Mouse (Mus musculus) embryonic fibroblast, embryonic 13.5 days (primary cell): ENCODE measurements around the gene Ptpn13. TPM values are rescaled to one million over a fixed set of nuclear protein-coding genes. Genes with fewer than 3 reads are reported as not detected.

Experiments
- H3K27ac ChIP-seq: 2 replicates; pipeline ENCODE4 v1.5.1; 2012; ENCODE audit warnings: low read length, control low read depth, inconsistent platforms; ENCODE audit not compliant: insufficient read depth
- H3K4me1 ChIP-seq: 2 replicates; pipeline ENCODE4 v1.6.1; 2011; ENCODE audit warnings: low read length; ENCODE audit not compliant: control insufficient read depth, insufficient read depth
- H3K4me3 ChIP-seq: 2 replicates; pipeline ENCODE4 v1.5.1; 2011; ENCODE audit warnings: mild to moderate bottlenecking, control low read depth, low read length; ENCODE audit not compliant: insufficient read depth
- CTCF ChIP-seq: IDR thresholded peaks from 2 replicates; pipeline ENCODE4 v1.5.1; 2011; ENCODE audit warnings: mild to moderate bottlenecking, control low read depth, low read length, moderate library complexity, borderline replicate concordance; ENCODE audit not compliant: insufficient read depth
- POLR2A ChIP-seq: IDR thresholded peaks from 2 replicates; pipeline ENCODE4 v1.6.1; 2011; ENCODE audit warnings: low read depth, mild to moderate bottlenecking, control low read depth, low read length, moderate library complexity
- polyA plus RNA-seq: library from polyadenylated mRNA; stranded (reverse); fragments of >200 nt; gene quantifications from 2 replicates; pipeline ENCODE4 v1.2.4, GENCODE M21; 2011; ENCODE audit warnings: low read depth; ENCODE audit not compliant: missing spikeins, insufficient read length

Gene Ptpn13
- polyA plus RNA-seq, 1 experiment = 10.6 TPM

DNA sequence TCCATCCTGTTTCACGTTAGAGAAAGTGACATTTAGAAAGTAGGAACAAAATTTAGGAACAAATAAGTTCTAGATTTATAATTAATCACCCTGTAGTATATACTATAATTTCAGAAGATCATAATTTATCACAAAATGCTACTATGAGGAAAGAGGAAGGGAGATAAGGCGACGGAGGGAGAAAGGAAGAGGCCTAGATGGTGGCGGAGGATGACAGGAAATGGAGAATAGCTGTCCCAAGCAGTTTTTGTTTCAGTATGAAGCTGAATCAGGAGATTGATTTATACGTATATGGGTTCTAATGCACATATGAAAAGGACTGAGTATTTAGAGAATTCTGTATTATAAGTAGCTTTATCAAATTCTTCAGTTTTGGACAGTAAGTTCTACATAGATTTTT, 47.7 kb downstream of the Ptpn13 start:
- Histone ChIP-seq H3K27ac (no peak overlapping the region), H3K4me3 (no peak overlapping the region), H3K4me1 (peaks cover 2% of the 10 kb centered on the region; the same call in 1 of the 2 replicates)
- TF ChIP-seq CTCF = no peak
- no peak for TF ChIP-seq POLR2A

DNA sequence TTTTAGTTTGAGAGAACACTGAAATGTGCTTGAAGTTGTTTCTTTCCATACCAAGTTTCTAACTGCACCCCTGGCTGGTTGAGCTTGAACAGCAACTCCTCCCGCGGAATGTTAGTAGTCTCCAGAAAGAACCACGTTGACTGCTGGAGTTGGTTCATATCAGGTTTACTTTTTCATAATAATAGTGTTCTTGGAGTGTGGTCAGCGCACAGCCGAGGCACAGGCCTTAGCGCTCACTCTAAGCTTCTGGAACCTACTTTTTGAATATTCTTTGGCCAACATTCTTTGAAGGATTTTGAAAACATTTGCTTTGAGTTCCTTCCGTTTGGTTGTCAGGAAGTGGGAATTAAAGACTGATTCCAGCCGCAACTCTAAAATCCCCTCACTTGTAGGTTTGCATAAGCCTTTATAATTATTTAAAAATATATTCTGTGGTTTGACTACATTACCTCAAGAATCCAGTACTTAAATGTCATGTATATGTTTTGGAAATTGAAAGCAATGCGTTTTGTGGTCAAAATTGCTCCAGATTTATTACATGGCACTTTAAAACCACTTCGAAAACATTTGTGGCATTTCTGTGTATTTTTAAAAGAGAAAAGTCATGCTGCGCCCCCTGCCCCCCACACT, 48.6 kb downstream of the Ptpn13 start:
- no peak overlapping the region for H3K27ac ChIP-seq
- H3K4me3 ChIP-seq = no peak overlapping the region
- TF ChIP-seq POLR2A (no peak), CTCF (no peak)
- peaks cover 2% of the 10 kb centered on the region; the same call in 1 of the 2 replicates for H3K4me1 ChIP-seq

DNA sequence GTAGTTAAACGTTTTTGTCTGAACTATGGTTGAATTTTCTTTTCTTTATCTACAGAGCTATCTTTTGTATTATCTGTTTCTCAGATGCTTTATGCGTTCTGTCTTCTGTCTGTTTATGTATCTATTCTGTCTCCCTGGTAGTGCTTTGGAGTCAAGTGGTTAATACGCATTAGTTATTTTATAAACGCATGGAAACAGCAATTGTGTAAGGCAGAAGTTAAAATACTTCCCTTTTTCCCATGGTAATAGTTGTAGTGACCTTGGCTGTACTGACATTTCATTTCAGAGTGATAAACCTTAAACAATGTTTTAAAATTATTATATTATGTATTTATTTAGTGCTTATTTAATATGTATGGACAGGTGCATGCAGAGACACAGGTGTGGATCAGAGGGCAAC, 49.3 kb downstream of the Ptpn13 start:
- TF ChIP-seq POLR2A = no peak
- no peak for TF ChIP-seq CTCF
- Histone ChIP-seq H3K4me3 (no peak overlapping the region), H3K27ac (no peak overlapping the region), H3K4me1 (peaks cover 2% of the 10 kb centered on the region; the same call in 1 of the 2 replicates)

DNA sequence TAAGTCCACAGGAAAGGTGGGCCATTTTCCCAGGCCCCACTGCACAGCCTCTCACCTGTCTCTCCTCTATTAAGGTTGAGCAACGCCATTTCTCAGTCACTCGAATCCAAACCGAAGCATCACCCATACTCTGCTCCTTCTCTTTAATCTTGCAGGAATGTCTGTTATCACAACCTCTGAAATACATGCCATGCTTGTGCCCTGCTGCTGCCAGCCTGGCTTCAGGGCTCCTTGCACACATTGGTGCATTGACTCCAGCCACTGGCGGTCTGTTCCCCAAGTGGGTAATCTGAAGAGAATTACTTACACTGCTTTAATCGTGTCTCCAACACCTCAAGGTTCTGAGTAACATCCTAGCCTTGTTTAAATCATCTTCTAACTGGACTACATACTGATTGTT, 50.5 kb downstream of the Ptpn13 start:
- TF ChIP-seq POLR2A (no peak), CTCF (no peak)
- H3K4me1 ChIP-seq = peaks cover 2% of the 10 kb centered on the region; the same call in 1 of the 2 replicates
- no peak overlapping the region for H3K4me3 ChIP-seq
- H3K27ac ChIP-seq = no peak overlapping the region

DNA sequence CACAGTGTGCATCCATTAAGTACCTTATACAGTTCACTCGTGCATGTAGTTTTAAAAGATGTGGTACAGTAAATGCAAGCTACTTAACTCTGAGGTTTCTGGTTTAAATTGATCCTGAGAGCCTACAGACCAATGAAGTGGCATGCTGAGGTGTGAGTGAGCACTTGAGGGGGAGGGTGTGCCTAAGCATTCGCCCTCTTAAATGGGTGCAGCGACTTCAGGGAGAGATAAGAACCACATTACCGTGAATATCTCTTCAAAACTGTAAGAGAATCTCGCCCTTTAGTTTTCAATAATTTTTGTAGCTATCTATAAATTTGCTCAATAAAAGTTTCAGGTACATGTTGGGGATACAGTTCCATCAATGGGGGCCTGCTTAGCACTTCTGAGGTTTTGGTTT, 54.5 kb downstream of the Ptpn13 start:
- Histone ChIP-seq H3K4me3 (no peak overlapping the region), H3K27ac (no peak overlapping the region), H3K4me1 (no peaks in the 10 kb centered on the region)
- TF ChIP-seq CTCF = no peak
- no peak for TF ChIP-seq POLR2A

DNA sequence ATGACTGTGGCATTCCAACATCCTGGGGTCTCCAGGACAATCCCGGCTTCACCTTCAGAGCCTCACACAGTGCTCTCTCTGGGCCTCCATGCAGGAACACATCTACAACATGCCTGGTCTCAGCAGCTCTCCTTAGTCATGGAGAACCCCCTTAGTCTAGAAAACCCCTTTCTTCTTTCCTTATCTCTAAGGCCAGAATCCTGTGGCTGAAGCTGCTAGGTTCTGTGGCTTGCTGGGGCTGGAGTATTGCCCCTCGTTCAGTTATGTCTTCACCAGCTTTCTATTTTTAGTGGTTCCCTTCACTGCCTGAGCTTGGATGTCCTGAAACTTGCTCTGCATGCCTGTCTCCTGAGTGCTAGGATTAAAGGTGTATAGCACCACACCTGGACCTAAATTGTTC, 56.2 kb downstream of the Ptpn13 start:
- Histone ChIP-seq H3K27ac (no peak overlapping the region), H3K4me3 (no peak overlapping the region), H3K4me1 (no peaks in the 10 kb centered on the region)
- TF ChIP-seq CTCF (no peak), POLR2A (no peak)

DNA sequence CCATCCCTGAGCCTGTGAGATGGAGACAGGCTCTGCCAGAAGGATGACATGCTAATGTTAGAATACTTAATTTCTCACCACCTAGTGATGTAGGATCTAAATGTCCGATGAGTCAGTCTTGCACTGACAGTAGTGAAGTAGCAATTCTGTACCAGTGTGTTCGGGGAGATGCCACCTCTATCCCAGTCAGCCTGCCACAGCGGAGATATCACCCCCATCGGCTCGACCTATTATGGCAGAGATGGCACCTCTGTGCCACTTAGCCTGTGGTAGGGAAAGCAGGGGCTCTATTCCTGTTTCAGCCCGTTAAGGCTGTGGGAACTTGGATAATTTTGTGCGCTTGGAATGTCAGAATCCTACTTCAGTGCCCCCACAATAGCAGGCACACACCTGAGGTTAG, 62.0 kb downstream of the Ptpn13 start:
- Histone ChIP-seq H3K4me3 (no peak overlapping the region), H3K27ac (no peak overlapping the region), H3K4me1 (no peaks in the 10 kb centered on the region)
- no peak for TF ChIP-seq CTCF
- TF ChIP-seq POLR2A = no peak

DNA sequence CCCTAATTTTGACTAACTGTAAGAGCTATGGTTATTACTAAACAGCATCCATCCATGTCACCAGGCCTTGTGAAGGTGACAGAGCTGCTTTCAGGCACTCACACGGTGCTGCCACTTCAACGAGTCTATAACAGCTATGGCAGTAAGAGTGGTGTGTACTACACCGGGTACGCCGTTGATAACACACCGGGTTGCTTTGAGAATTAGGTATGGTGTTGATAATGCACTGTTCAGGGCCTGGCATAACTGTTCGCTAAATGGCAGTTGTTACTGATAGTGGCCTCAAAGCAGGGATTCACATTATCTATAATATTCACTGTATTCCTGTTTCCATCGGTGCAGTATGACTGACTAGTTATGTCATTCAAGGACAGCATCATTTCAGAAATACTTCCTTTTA, 66.0 kb downstream of the Ptpn13 start:
- Histone ChIP-seq H3K27ac (no peak overlapping the region), H3K4me1 (no peaks in the 10 kb centered on the region), H3K4me3 (no peak overlapping the region)
- TF ChIP-seq POLR2A (no peak), CTCF (no peak)

DNA sequence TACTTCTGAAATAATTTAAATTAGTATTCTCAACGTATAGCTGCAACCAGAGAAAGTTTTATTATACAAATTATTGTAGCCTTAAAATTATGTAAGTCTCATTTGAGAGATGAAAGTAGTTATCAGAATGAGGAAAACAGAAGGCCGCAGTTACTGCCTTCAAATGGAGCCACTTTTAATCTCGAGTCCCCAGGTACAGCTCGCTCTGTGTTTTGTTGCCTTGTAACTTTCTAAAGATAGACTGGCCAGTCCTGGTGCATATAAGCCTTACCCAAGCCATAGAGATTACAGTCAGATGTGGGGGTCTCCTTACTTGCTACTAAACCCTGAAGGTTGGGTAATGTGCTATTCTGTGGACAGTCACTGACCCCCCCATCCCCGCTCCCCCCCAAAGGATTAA, 66.8 kb downstream of the Ptpn13 start:
- TF ChIP-seq POLR2A = no peak
- TF ChIP-seq CTCF = no peak
- H3K27ac ChIP-seq = no peak overlapping the region
- no peaks in the 10 kb centered on the region for H3K4me1 ChIP-seq
- no peak overlapping the region for H3K4me3 ChIP-seq

DNA sequence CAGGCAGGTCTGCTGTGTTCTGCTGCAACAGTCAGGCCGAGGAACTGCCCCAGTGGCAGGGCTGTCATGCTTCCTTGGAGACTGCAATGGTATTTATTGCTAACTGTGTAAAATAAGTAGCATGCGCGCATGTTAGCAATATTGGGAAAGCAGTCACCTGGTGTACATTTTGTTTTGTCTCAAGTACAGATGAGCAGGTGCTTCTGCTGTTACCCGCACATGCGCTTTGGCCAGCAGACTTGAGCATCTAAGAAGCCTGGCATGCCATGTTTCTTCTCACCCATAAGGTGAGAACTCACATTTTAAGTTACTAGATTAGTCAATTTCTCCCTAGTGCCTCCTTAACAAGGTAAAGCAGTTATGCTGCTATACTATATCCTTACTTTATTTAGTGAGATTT, 72.1 kb downstream of the Ptpn13 start:
- Histone ChIP-seq H3K27ac (no peak overlapping the region), H3K4me1 (no peaks in the 10 kb centered on the region), H3K4me3 (no peak overlapping the region)
- TF ChIP-seq POLR2A (no peak), CTCF (no peak)

DNA sequence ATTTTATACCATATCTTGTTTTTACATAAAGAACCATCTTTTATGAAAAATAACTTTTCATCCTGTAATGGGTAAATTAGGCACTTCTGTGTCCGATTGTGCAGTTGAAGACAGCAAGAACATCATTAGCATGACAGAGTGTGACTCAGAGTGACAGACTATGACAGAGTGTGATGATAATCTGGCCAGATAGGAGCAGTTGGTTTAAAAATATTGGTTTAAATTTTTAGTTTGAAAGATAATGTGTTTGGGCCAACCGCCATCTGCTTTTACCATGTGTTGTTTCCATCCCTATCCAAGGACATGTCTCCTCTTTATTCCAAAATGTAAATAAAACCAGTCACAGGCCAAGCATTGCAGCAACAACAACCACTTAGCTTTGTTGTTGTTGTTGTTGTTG, 72.5 kb downstream of the Ptpn13 start:
- no peak for TF ChIP-seq POLR2A
- no peak for TF ChIP-seq CTCF
- no peak overlapping the region for H3K27ac ChIP-seq
- H3K4me3 ChIP-seq = no peak overlapping the region
- no peaks in the 10 kb centered on the region for H3K4me1 ChIP-seq

DNA sequence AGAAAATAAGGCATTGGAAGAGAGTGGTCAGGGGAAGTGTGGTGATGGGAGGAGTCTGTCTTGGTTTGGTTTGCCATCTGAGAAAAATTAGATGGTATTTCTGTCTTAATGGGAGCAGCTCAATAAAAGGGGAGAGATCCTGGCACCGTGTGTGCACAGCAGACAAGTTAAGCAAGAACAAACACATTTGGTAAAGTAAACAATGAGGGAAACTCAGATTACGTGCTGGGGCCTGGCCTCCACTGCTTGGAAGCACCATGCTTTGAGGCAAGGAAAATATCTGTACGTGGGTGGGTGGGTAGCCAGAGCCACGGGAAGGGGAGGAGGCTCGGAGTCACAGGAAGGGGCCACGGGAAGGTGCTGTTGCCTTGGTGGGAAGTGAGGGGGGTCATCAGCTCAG, 74.3 kb downstream of the Ptpn13 start:
- H3K27ac ChIP-seq = no peak overlapping the region
- no peaks in the 10 kb centered on the region for H3K4me1 ChIP-seq
- TF ChIP-seq CTCF (no peak), POLR2A (no peak)

More for the DNA sequence above, 74.3 kb downstream of the Ptpn13 start:
- no peak overlapping the region for H3K4me3 ChIP-seq
